8 mouse cellular contexts compared by ENCODE assay signal in the genomic region with DNA sequence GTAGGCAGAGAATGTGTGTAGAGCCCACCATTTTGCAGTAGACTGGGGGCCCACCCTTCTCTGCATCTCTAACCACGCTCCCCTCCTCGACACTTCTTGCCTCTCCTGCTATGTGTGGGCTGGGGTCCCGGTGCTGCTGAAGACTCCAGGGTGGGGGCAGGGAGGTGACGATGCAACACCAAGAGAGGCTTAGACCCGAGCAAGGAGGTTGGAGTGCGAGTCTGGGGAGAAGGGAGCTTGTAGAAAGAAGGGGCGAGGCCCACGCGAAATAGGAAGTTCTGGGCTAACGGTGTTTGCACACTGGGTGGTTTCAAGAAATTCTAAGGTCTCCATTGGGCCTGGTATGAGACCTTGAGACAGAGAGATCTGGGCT. TPM values are rescaled to one million over a fixed set of nuclear protein-coding genes. Genes with fewer than 3 reads are reported as not detected.
A peak's percentile ranks its signal among the peaks of the same experiment; 100 is the strongest.
DNase-seq lines count a peak whose midpoint lies in the region; ATAC-seq and TF ChIP-seq lines count a peak whose summit lies in the region.

No protein-coding gene starts in this region.

- 0% methylated on average over 10 of the region's 10 CpGs for WGBS in heart, embryonic 12.5 days
- WGBS in kidney, postnatal 0 days = 0% methylated on average over 10 of the region's 10 CpGs
- 0% methylated on average over 10 of the region's 10 CpGs for WGBS in midbrain, embryonic 13.5 days

- peaks cover 38% of the 10 kb centered on the region for H3K4me1 ChIP-seq in heart, embryonic 12.5 days (replicated peaks)
- peaks cover 1% of the 10 kb centered on the region for H3K4me1 ChIP-seq in ES-Bruce4 (ENCODE audit: control insufficient read depth, insufficient read depth, low read length)
- peaks cover 16% of the 10 kb centered on the region for H3K4me1 ChIP-seq in embryonic fibroblast, embryonic 13.5 days (ENCODE audit: control insufficient read depth, insufficient read depth, low read length)
- peaks cover 24% of the 10 kb centered on the region for H3K4me1 ChIP-seq in kidney, postnatal 0 days (replicated peaks; ENCODE audit: insufficient read depth, low read length)
- H3K4me1 ChIP-seq in midbrain, embryonic 13.5 days (replicated peaks) = peaks cover 34% of the 10 kb centered on the region

- H3K4me3 ChIP-seq in heart, embryonic 12.5 days = peak overlapping the region; percentile 72
- H3K4me3 ChIP-seq in ES-Bruce4 (ENCODE audit: low read depth, low read length) = peak overlapping the region; percentile 86
- peak overlapping the region; percentile 62 for H3K4me3 ChIP-seq in embryonic fibroblast, embryonic 13.5 days (ENCODE audit: insufficient read depth, low read length)
- peak overlapping the region; percentile 65 for H3K4me3 ChIP-seq in kidney, postnatal 0 days (replicated peaks; ENCODE audit: low read depth, low read length)
- H3K4me3 ChIP-seq in midbrain, embryonic 13.5 days (replicated peaks) = peak overlapping the region; percentile 71

- H3K4me2 ChIP-seq in heart, embryonic 12.5 days = peak overlapping the region; percentile 89
- H3K4me2 ChIP-seq in kidney, postnatal 0 days (ENCODE audit: low read length) = peak overlapping the region; percentile 97
- H3K4me2 ChIP-seq in midbrain, embryonic 13.5 days (replicated peaks) = peak overlapping the region; percentile 92

- H3K9ac ChIP-seq in heart, embryonic 12.5 days = peak overlapping the region; percentile 91
- H3K9ac ChIP-seq in ES-Bruce4 (ENCODE audit: low read depth, poor library complexity, severe bottlenecking) = peak overlapping the region; percentile 89
- H3K9ac ChIP-seq in kidney, postnatal 0 days (ENCODE audit: low read depth, low read length) = peak overlapping the region; percentile 82
- peak overlapping the region; percentile 92 for H3K9ac ChIP-seq in midbrain, embryonic 13.5 days (replicated peaks)

- H3K9me3 ChIP-seq in heart, embryonic 12.5 days (replicated peaks) = no peaks in the 10 kb centered on the region
- H3K9me3 ChIP-seq in ES-Bruce4 (replicated peaks; ENCODE audit: control insufficient read depth, insufficient read depth, low read length, poor library complexity, severe bottlenecking) = no peaks in the 10 kb centered on the region
- no peaks in the 10 kb centered on the region for H3K9me3 ChIP-seq in kidney, postnatal 0 days (replicated peaks; ENCODE audit: low read length)
- no peaks in the 10 kb centered on the region for H3K9me3 ChIP-seq in midbrain, embryonic 13.5 days

- TF ChIP-seq POLR2A in ES-Bruce4 (IDR thresholded peaks at IDR 0.05; ENCODE audit: insufficient read depth, low read length) = no peak
- TF ChIP-seq POLR2A in embryonic fibroblast, embryonic 13.5 days (IDR thresholded peaks at IDR 0.05; ENCODE audit: low read depth, low read length) = no peak

- 0 out of 2 replicates have a peak, but pooled peaks cover 2% of the 10 kb centered on the region for H3K36me3 ChIP-seq in heart, embryonic 12.5 days
- peaks cover 16% of the 10 kb centered on the region for H3K36me3 ChIP-seq in ES-Bruce4 (ENCODE audit: control insufficient read depth, insufficient read depth, low read length, poor library complexity, severe bottlenecking)
- H3K36me3 ChIP-seq in kidney, postnatal 0 days (ENCODE audit: insufficient read depth, low read length) = no peaks in the 10 kb centered on the region
- no peaks in the 10 kb centered on the region; the same call in 1 of the 2 replicates for H3K36me3 ChIP-seq in midbrain, embryonic 13.5 days

- no peak for DNase-seq in heart, adult 9 months (ENCODE audit: low spot score in 2 of 2)
- peak; percentile 18 for DNase-seq in kidney, postnatal 0 days (ENCODE audit: low spot score)
- DNase-seq in thymus, postnatal 36 days = peak; percentile 36 to 50
- DNase-seq in gastrocnemius, postnatal 10 days = no peak

- TF ChIP-seq CTCF in ES-Bruce4 (IDR thresholded peaks at IDR 0.05; ENCODE audit: low read depth, low read length) = no peak
- TF ChIP-seq CTCF in embryonic fibroblast, embryonic 13.5 days (IDR thresholded peaks at IDR 0.05; ENCODE audit: borderline replicate concordance, insufficient read depth, low read length) = no peak
- no peak for TF ChIP-seq CTCF in kidney, postnatal 0 days (IDR thresholded peaks at IDR 0.05; ENCODE audit: low read depth)

- H3K27ac ChIP-seq in heart, embryonic 12.5 days (ENCODE audit: poor library complexity, severe bottlenecking) = peak overlapping the region; percentile 92
- H3K27ac ChIP-seq in ES-Bruce4 (ENCODE audit: insufficient read depth, low read length) = no peak overlapping the region
- peak overlapping the region; percentile 37; the same call in 1 of the 2 replicates for H3K27ac ChIP-seq in embryonic fibroblast, embryonic 13.5 days (ENCODE audit: insufficient read depth, low read length)
- peak overlapping the region; percentile 92 for H3K27ac ChIP-seq in kidney, postnatal 0 days
- H3K27ac ChIP-seq in midbrain, embryonic 13.5 days = peak overlapping the region; percentile 93

- 0 out of 2 replicates have a peak, but pooled peaks cover 9% of the 10 kb centered on the region for H3K27me3 ChIP-seq in heart, embryonic 12.5 days (replicated peaks)
- H3K27me3 ChIP-seq in ES-Bruce4 (ENCODE audit: control insufficient read depth, insufficient read depth, low read length, poor library complexity, severe bottlenecking) = no peaks in the 10 kb centered on the region
- no peaks in the 10 kb centered on the region for H3K27me3 ChIP-seq in kidney, postnatal 0 days (ENCODE audit: insufficient read depth, low read length)
- no peaks in the 10 kb centered on the region for H3K27me3 ChIP-seq in midbrain, embryonic 13.5 days

- peak; percentile 20; the same call in 1 of the 2 replicates for ATAC-seq in heart, embryonic 12.5 days (ENCODE audit: insufficient number of reproducible peaks, low FRiP score)
- no peak for ATAC-seq in kidney, postnatal 0 days (replicated peaks; ENCODE audit: low FRiP score, low read depth)
- ATAC-seq in midbrain, embryonic 13.5 days = peak; percentile 25; the same call in 1 of the 2 replicates

- no peak for TF ChIP-seq EP300 in ES-Bruce4 (IDR thresholded peaks at IDR 0.05; ENCODE audit: insufficient read depth, low read depth, low read length)

RNA-seq across cellular contexts. Expression of a gene that starts 1.6 kb away (rescaled TPM):
- polyA plus RNA-seq in heart, embryonic 12.5 days (2016; fragmentation: Nextera tagmentation; extraction: Ambion mirVana) = 85.7 and 90.4 TPM in 2 replicates
- 794 and 868 TPM in 2 replicates for polyA plus RNA-seq in ES-Bruce4 (2011; ENCODE audit: insufficient read depth, insufficient read length, low read depth, missing spikeins)
- polyA plus RNA-seq in embryonic fibroblast, embryonic 13.5 days (2011; ENCODE audit: insufficient read length, low read depth, missing spikeins) = 288 and 417 TPM in 2 replicates
- polyA plus RNA-seq in kidney, postnatal 0 days (2015; fragmentation: Nextera tagmentation; extraction: Ambion mirVana) = 238 and 253 TPM in 2 replicates
- 210 and 213 TPM in 2 replicates for polyA plus RNA-seq in midbrain, embryonic 13.5 days (2015; fragmentation: Nextera tagmentation; extraction: Ambion mirVana)
- 10 to 100 TPM; 30.1 to 37.1 TPM for total RNA-seq in gastrocnemius, postnatal 10 days (2021)

RNA-seq across cellular contexts. Expression of a gene that starts 58.5 kb away (rescaled TPM):
- polyA plus RNA-seq in heart, embryonic 12.5 days (2016; fragmentation: Nextera tagmentation; extraction: Ambion mirVana) = 10.0 and 10.3 TPM in 2 replicates
- 0.18 and 0.24 TPM in 2 replicates for polyA plus RNA-seq in ES-Bruce4 (2011; ENCODE audit: insufficient read depth, insufficient read length, low read depth, missing spikeins)
- polyA plus RNA-seq in embryonic fibroblast, embryonic 13.5 days (2011; ENCODE audit: insufficient read length, low read depth, missing spikeins) = not detected in 2 replicates
- polyA plus RNA-seq in kidney, postnatal 0 days (2015; fragmentation: Nextera tagmentation; extraction: Ambion mirVana) = 2.8 and 3.0 TPM in 2 replicates
- polyA plus RNA-seq in midbrain, embryonic 13.5 days (2015; fragmentation: Nextera tagmentation; extraction: Ambion mirVana) = 5.5 and 5.6 TPM in 2 replicates
- 1 to 10 TPM; 1.2 to 1.4 TPM for total RNA-seq in gastrocnemius, postnatal 10 days (2021)

Comparison
In these comparisons a context has a peak if more than half of its experiments do, and no peak if none do; other contexts are left out.
1. DNase-seq: peak in kidney, postnatal 0 days (single experiment) and thymus, postnatal 36 days (2 of 2); none in heart, adult 9 months (0 of 2) and gastrocnemius, postnatal 10 days (single experiment).
2. Peak in every context shown above with its lines, with median percentiles within 50 percentile points of each other: H3K4me2 ChIP-seq, H3K4me3 ChIP-seq and H3K9ac ChIP-seq.